Mouse (Mus musculus) bone marrow, adult 2 months (tissue): ENCODE results near the gene Senp2.

Experiments
- CTCF ChIP-seq: fragments of 200-500 bp; IDR thresholded peaks from 2 replicates; pipeline ENCODE4 v1.5.1; 2011; ENCODE audit warnings: low read length, control low read depth; ENCODE audit not compliant: control insufficient read depth, insufficient read depth
- POLR2A ChIP-seq: fragments of 200-500 bp; IDR thresholded peaks from 2 replicates; pipeline ENCODE4 v1.6.1; 2011; ENCODE audit warnings: low read depth, mild to moderate bottlenecking, control low read depth, low read length, borderline replicate concordance; ENCODE audit not compliant: control insufficient read depth

GRCm38 (mm10) chr16:22038554-22038953, 29.3 kb downstream of the Senp2 start:
- no peak for TF ChIP-seq CTCF
- TF ChIP-seq POLR2A = no peak
